Mouse (Mus musculus): ENCODE data around the gene Fbxo34. TPM values are rescaled to one million over a fixed set of nuclear protein-coding genes. Genes with fewer than 3 reads are reported as not detected.

Fbxo34 gene
- total and polyA plus RNA-seq, 3 experiments, result 11.1 to 25.9 (median 11.9) TPM

DNA sequence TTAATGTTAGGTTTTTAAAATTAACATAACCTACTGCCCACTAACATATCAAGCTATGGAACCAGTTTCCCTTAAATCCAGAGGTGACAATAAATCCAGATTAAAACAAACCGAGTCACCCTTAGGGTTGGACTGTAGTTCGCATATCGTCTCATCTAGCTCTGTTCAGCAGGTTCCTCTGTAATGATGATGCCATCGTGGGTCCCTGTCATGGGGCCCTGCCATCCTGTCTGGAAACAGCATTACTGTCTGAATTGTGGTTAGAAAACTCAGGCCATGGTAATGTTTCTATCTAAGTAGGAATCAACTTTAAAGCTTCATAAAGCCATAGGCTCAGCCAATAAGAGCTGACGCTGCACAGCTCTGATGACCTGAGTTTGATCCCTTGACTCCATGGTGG lies 48.4 kb downstream of the Fbxo34 start:
- Histone ChIP-seq H3K9me3 (replicated peaks; ENCODE audit: low read length) (no peaks in the 10 kb centered on the region), H3K4me2 (ENCODE audit: insufficient read depth, low read depth, poor library complexity, severe bottlenecking) (no peak overlapping the region), H3K79me2 (replicated peaks; ENCODE audit: control insufficient read depth, extremely low read depth, insufficient read depth, poor library complexity, severe bottlenecking) (peaks cover 2% of the 10 kb centered on the region; the same call in 1 of the 2 replicates), H3K4me1 (ENCODE audit: control insufficient read depth in 1 of 2, insufficient read depth in 2 of 2) (no peaks in the 10 kb centered on the region), H3K27me3 (replicated peaks) (no peaks in the 10 kb centered on the region), H3K4me3 (replicated peaks in 1 of 3; ENCODE audit: low read depth in 2 of 3, low read length in 2 of 3, poor library complexity in 1 of 3) (no peak overlapping the region), H3K9ac (ENCODE audit: insufficient read depth, low read depth) (no peak overlapping the region), H3K36me3 (replicated peaks in 1 of 2; ENCODE audit: control insufficient read depth in 1 of 2, insufficient read depth in 1 of 2, low read length in 1 of 2) (peaks cover 0 to 37% of the 10 kb centered on the region in 2 experiments), H3K27ac (ENCODE audit: insufficient read depth, low read depth) (no peak overlapping the region)
- DNase-seq (ENCODE audit: extremely low read depth), result no peak
- in situ Hi-C loops (cut with MboI; ENCODE audit: low pct_ligation_motif_present, low pct_unique_long_range_greater_than_20kb, low sequenced_read_pairs), result no loop called here
- TF ChIP-seq MAZ (IDR thresholded peaks at IDR 0.05; ENCODE audit: low read depth, low read length) (no peak), SMC3 (IDR thresholded peaks at IDR 0.05; ENCODE audit: low read depth, low read length) (no peak), HCFC1 (IDR thresholded peaks at IDR 0.05; ENCODE audit: low read depth, low read length) (no peak), NELFE (IDR thresholded peaks at IDR 0.05; ENCODE audit: low read depth, low read length) (no peak), ETS1 (conservative IDR thresholded peaks at IDR 0.05; ENCODE audit: low read depth, low read length) (no peak)
- dilution Hi-C loops (cut with MboI; ENCODE audit: extremely low pct_ligation_motif_present, extremely low pct_unique_long_range_greater_than_20kb, low sequenced_read_pairs), result no loop called here

DNA sequence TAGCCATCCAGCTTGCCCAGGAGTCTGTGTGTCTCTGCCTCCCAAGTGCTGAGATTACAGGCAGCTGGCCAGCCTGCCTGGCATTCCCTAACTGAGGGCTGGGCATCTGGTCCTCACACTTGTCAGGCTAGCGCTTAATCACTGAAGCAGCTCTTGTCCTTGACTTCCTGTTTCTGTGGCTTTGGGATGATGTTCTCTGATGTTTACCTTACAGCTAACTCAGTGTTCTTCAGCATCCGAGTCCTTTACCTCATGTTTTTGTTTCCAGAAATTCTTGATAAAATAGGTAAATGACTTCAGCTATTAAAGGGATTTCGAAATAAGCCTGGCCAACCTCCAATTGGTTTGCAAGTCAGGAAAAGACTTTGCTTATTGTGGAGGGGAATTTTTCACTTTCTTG lies 53.8 kb downstream of the Fbxo34 start:
- DNase-seq (ENCODE audit: extremely low read depth), result no peak
- Histone ChIP-seq H3K27me3 (replicated peaks) (no peaks in the 10 kb centered on the region), H3K4me2 (ENCODE audit: insufficient read depth, low read depth, poor library complexity, severe bottlenecking) (no peak overlapping the region), H3K4me3 (replicated peaks in 1 of 3; ENCODE audit: low read depth in 2 of 3, low read length in 2 of 3, poor library complexity in 1 of 3) (no peak overlapping the region), H3K9ac (ENCODE audit: insufficient read depth, low read depth) (no peak overlapping the region), H3K27ac (ENCODE audit: insufficient read depth, low read depth) (no peak overlapping the region), H3K79me2 (replicated peaks; ENCODE audit: control insufficient read depth, extremely low read depth, insufficient read depth, poor library complexity, severe bottlenecking) (peaks cover 2% of the 10 kb centered on the region; the same call in 1 of the 2 replicates), H3K36me3 (replicated peaks in 1 of 2; ENCODE audit: control insufficient read depth in 1 of 2, insufficient read depth in 1 of 2, low read length in 1 of 2) (peaks cover 3 to 72% of the 10 kb centered on the region in 2 experiments), H3K4me1 (ENCODE audit: control insufficient read depth in 1 of 2, insufficient read depth in 2 of 2) (no peaks in the 10 kb centered on the region), H3K9me3 (replicated peaks; ENCODE audit: low read length) (no peaks in the 10 kb centered on the region)
- no peak for TF ChIP-seq KAT2A (IDR thresholded peaks at IDR 0.05; ENCODE audit: insufficient replicate concordance, low read length)
- no peak for TF ChIP-seq POLR2A (IDR thresholded peaks at IDR 0.05; ENCODE audit: low read depth, low read length)
- TF ChIP-seq IRF4 (IDR thresholded peaks at IDR 0.05; ENCODE audit: low read depth, low read length), result no peak
- no peak for TF ChIP-seq ZC3H11A (IDR thresholded peaks at IDR 0.05; ENCODE audit: low read depth, low read length)
- no peak for TF ChIP-seq ELF1 (IDR thresholded peaks at IDR 0.05; ENCODE audit: low read depth, low read length)
- no peak for TF ChIP-seq JUND (conservative IDR thresholded peaks at IDR 0.05; ENCODE audit: low read depth, low read length)
- no peak for TF ChIP-seq E2F4 (IDR thresholded peaks at IDR 0.05; ENCODE audit: insufficient replicate concordance, low read depth, low read length)
- no peak for TF ChIP-seq RAD21 (IDR thresholded peaks at IDR 0.05; ENCODE audit: low read depth, low read length)
- no peak for TF ChIP-seq SMC3 (IDR thresholded peaks at IDR 0.05; ENCODE audit: low read depth, low read length)
- no peak for TF ChIP-seq ZKSCAN1 (IDR thresholded peaks at IDR 0.05; ENCODE audit: borderline replicate concordance, low read depth, low read length)
- no peak for TF ChIP-seq MXI1 (IDR thresholded peaks at IDR 0.05; ENCODE audit: low read depth, low read length)
- no peak for TF ChIP-seq ETS1 (conservative IDR thresholded peaks at IDR 0.05; ENCODE audit: low read depth, low read length)
- TF ChIP-seq RCOR1 (conservative IDR thresholded peaks at IDR 0.05; ENCODE audit: low read depth, low read length), result no peak
- TF ChIP-seq NELFE (IDR thresholded peaks at IDR 0.05; ENCODE audit: low read depth, low read length), result no peak
- no peak for TF ChIP-seq JUN (IDR thresholded peaks at IDR 0.05; ENCODE audit: insufficient read depth, low read depth, low read length)
- no peak for TF ChIP-seq CHD1 (IDR thresholded peaks at IDR 0.05; ENCODE audit: low read depth, low read length)
- TF ChIP-seq EP300 (IDR thresholded peaks at IDR 0.05; ENCODE audit: low read length), result no peak
- in situ Hi-C loops (cut with MboI; ENCODE audit: low pct_ligation_motif_present, low pct_unique_long_range_greater_than_20kb, low sequenced_read_pairs), result no loop called here
- dilution Hi-C loops (cut with MboI; ENCODE audit: extremely low pct_ligation_motif_present, extremely low pct_unique_long_range_greater_than_20kb, low sequenced_read_pairs), result no loop called here

Data from CH12.LX (cell line).